Mouse (Mus musculus) thymus, adult 2 months (tissue): ENCODE data around the gene Asic1.

Experiments used
- CTCF ChIP-seq: fragments of 200-500 bp; IDR thresholded peaks from 2 replicates; pipeline ENCODE4 v1.5.1; 2012; ENCODE audit warnings: mild to moderate bottlenecking, control low read depth, low read length, moderate library complexity, borderline replicate concordance; ENCODE audit not compliant: control insufficient read depth, poor library complexity, insufficient read depth; ENCODE audit errors: extremely low read depth
- POLR2A ChIP-seq: fragments of 200-500 bp; IDR thresholded peaks from 2 replicates; pipeline ENCODE4 v1.6.1; 2012; ENCODE audit warnings: mild to moderate bottlenecking, low read length, control low read depth, moderate library complexity; ENCODE audit not compliant: control insufficient read depth, poor library complexity, insufficient read depth; ENCODE audit errors: extremely low read depth

- TF ChIP-seq CTCF (no peak), POLR2A (no peak)
Observed at GRCm38 (mm10) chr15:99670154-99670821, at the start of gene Asic1.
